Mouse (Mus musculus): ENCODE measurements around the gene Exo5. TPM values are rescaled to one million over a fixed set of nuclear protein-coding genes. Genes with fewer than 3 reads are reported as not detected.

Exo5 gene
- 9.4 and 10.1 TPM in 2 replicates for polyA plus RNA-seq (2012; rRNA removed)

- WGBS = 1% methylated on average over 33 of the region's 33 CpGs
- H3K27me3 ChIP-seq (ENCODE audit: control insufficient read depth, insufficient read depth, low read length) = no peaks in the 10 kb centered on the region
- no peak for TF ChIP-seq CTCF (IDR thresholded peaks at IDR 0.05; ENCODE audit: borderline replicate concordance, insufficient read depth, low read depth, low read length)
- peak; percentile 65; the same call in 1 of the 2 replicates for TF ChIP-seq POLR2A (IDR thresholded peaks at IDR 0.05; ENCODE audit: borderline replicate concordance, insufficient read depth, low read length)
- peak; percentile 78 to 79 for DNase-seq
- H3K27ac ChIP-seq (ENCODE audit: insufficient read depth, low read length) = peak within 1 kb of the TSS; percentile 78
- no peaks in the 10 kb centered on the region for H3K4me1 ChIP-seq (ENCODE audit: control insufficient read depth, insufficient read depth, low read length)
- peak within 1 kb of the TSS; percentile 89 for H3K4me3 ChIP-seq (replicated peaks; ENCODE audit: insufficient read depth, low read depth, low read length)
These were observed at the start of gene Exo5 for GRCm38 (mm10) chr4:120924554-120925299. Gene Exo5, minus strand, starts transcription at chr4:120925017.

- no peak overlapping the region for H3K27ac ChIP-seq (ENCODE audit: insufficient read depth, low read length)
- no peaks in the 10 kb centered on the region for H3K27me3 ChIP-seq (ENCODE audit: control insufficient read depth, insufficient read depth, low read length)
- no peak overlapping the region for H3K4me3 ChIP-seq (replicated peaks; ENCODE audit: insufficient read depth, low read depth, low read length)
- DNase-seq = no peak
- TF ChIP-seq POLR2A (IDR thresholded peaks at IDR 0.05; ENCODE audit: borderline replicate concordance, insufficient read depth, low read length) (no peak), CTCF (IDR thresholded peaks at IDR 0.05; ENCODE audit: borderline replicate concordance, insufficient read depth, low read depth, low read length) (no peak)
- WGBS = 79% methylated on average over 8 of the region's 8 CpGs
- H3K4me1 ChIP-seq (ENCODE audit: control insufficient read depth, insufficient read depth, low read length) = peaks cover 28% of the 10 kb centered on the region
These were observed 47.0 kb upstream of the Exo5 start for GRCm38 (mm10) chr4:120971842-120972241.

GRCm38 (mm10) chr4:120969382-120970146 is 44.7 kb upstream of the Exo5 start:
- Histone ChIP-seq H3K27me3 (ENCODE audit: control insufficient read depth, insufficient read depth, low read length) (no peaks in the 10 kb centered on the region), H3K4me3 (replicated peaks; ENCODE audit: insufficient read depth, low read depth, low read length) (no peak overlapping the region), H3K4me1 (ENCODE audit: control insufficient read depth, insufficient read depth, low read length) (peaks cover 23% of the 10 kb centered on the region), H3K27ac (ENCODE audit: insufficient read depth, low read length) (no peak overlapping the region)
- 77% methylated on average over 5 of the region's 5 CpGs for WGBS
- TF ChIP-seq CTCF (IDR thresholded peaks at IDR 0.05; ENCODE audit: borderline replicate concordance, insufficient read depth, low read depth, low read length) (peak; percentile 57), POLR2A (IDR thresholded peaks at IDR 0.05; ENCODE audit: borderline replicate concordance, insufficient read depth, low read length) (no peak)
- peak; percentile 38 to 41 for DNase-seq

GRCm38 (mm10) chr4:120968486-120968885 is 43.7 kb upstream of the Exo5 start:
- peak; percentile 61 to 81 for DNase-seq
- Histone ChIP-seq H3K4me3 (replicated peaks; ENCODE audit: insufficient read depth, low read depth, low read length) (no peak overlapping the region), H3K27ac (ENCODE audit: insufficient read depth, low read length) (peak overlapping the region; percentile 51), H3K27me3 (ENCODE audit: control insufficient read depth, insufficient read depth, low read length) (no peaks in the 10 kb centered on the region), H3K4me1 (ENCODE audit: control insufficient read depth, insufficient read depth, low read length) (peaks cover 18% of the 10 kb centered on the region)
- WGBS = 16% methylated on average over 9 of the region's 9 CpGs
- TF ChIP-seq CTCF (IDR thresholded peaks at IDR 0.05; ENCODE audit: borderline replicate concordance, insufficient read depth, low read depth, low read length) (no peak), POLR2A (IDR thresholded peaks at IDR 0.05; ENCODE audit: borderline replicate concordance, insufficient read depth, low read length) (no peak)

GRCm38 (mm10) chr4:120955586-120955985 is 30.8 kb upstream of the Exo5 start:
- H3K4me3 ChIP-seq (replicated peaks; ENCODE audit: insufficient read depth, low read depth, low read length) = no peak overlapping the region
- TF ChIP-seq POLR2A (IDR thresholded peaks at IDR 0.05; ENCODE audit: borderline replicate concordance, insufficient read depth, low read length) = no peak
- no peak for TF ChIP-seq CTCF (IDR thresholded peaks at IDR 0.05; ENCODE audit: borderline replicate concordance, insufficient read depth, low read depth, low read length)
- no peak overlapping the region for H3K27ac ChIP-seq (ENCODE audit: insufficient read depth, low read length)
- H3K27me3 ChIP-seq (ENCODE audit: control insufficient read depth, insufficient read depth, low read length) = no peaks in the 10 kb centered on the region
- WGBS = 91% methylated on average over 1 of the region's 1 CpGs
- DNase-seq = no peak
- H3K4me1 ChIP-seq (ENCODE audit: control insufficient read depth, insufficient read depth, low read length) = no peaks in the 10 kb centered on the region

GRCm38 (mm10) chr4:120953667-120954066 is 28.9 kb upstream of the Exo5 start:
- no peak overlapping the region for H3K4me3 ChIP-seq (replicated peaks; ENCODE audit: insufficient read depth, low read depth, low read length)
- H3K27ac ChIP-seq (ENCODE audit: insufficient read depth, low read length) = no peak overlapping the region
- H3K27me3 ChIP-seq (ENCODE audit: control insufficient read depth, insufficient read depth, low read length) = no peaks in the 10 kb centered on the region
- TF ChIP-seq POLR2A (IDR thresholded peaks at IDR 0.05; ENCODE audit: borderline replicate concordance, insufficient read depth, low read length) (no peak), CTCF (IDR thresholded peaks at IDR 0.05; ENCODE audit: borderline replicate concordance, insufficient read depth, low read depth, low read length) (no peak)
- whole genome bisulfite sequencing = 80% methylated on average over 1 of the region's 1 CpGs
- H3K4me1 ChIP-seq (ENCODE audit: control insufficient read depth, insufficient read depth, low read length) = no peaks in the 10 kb centered on the region
- no peak for DNase-seq

GRCm38 (mm10) chr4:120953038-120953437 is 28.2 kb upstream of the Exo5 start:
- DNase-seq = no peak
- Histone ChIP-seq H3K4me1 (ENCODE audit: control insufficient read depth, insufficient read depth, low read length) (no peaks in the 10 kb centered on the region), H3K27ac (ENCODE audit: insufficient read depth, low read length) (no peak overlapping the region), H3K27me3 (ENCODE audit: control insufficient read depth, insufficient read depth, low read length) (no peaks in the 10 kb centered on the region), H3K4me3 (replicated peaks; ENCODE audit: insufficient read depth, low read depth, low read length) (no peak overlapping the region)
- 84% methylated on average over 4 of the region's 4 CpGs for WGBS
- TF ChIP-seq CTCF (IDR thresholded peaks at IDR 0.05; ENCODE audit: borderline replicate concordance, insufficient read depth, low read depth, low read length) = no peak
- TF ChIP-seq POLR2A (IDR thresholded peaks at IDR 0.05; ENCODE audit: borderline replicate concordance, insufficient read depth, low read length) = no peak
